ENCODE assay signal across 8 mouse cellular contexts in the genomic region with DNA sequence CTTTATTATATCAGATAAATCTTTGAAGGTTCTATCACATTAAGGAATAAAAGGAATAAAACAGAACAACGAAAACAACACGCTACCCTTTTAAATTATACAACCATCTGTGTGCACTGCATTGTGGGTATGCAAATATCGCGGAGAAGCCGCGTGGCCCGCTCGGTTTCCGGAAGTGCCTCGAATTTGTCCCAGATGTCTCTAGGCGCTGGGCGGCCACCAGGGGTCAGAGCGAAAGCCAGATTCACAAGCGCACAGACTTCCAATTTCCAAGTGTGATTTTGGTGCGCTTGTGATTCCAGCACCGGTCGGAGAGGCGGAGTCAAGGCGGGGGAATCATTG. TPM values are rescaled to one million over a fixed set of nuclear protein-coding genes. Genes with fewer than 3 reads are reported as not detected.
DNase-seq lines count a peak whose midpoint lies in the region; ATAC-seq and TF ChIP-seq lines count a peak whose summit lies in the region.

A gene (plus strand): TSS at position 229 of the 342 bp plus-strand sequence.

- H3K27me3 ChIP-seq in embryonic facial prominence, embryonic 14.5 days (replicated peaks; ENCODE audit: control insufficient read depth, insufficient read depth, low read length), result no peaks in the 10 kb centered on the region
- H3K27me3 ChIP-seq in limb, embryonic 14.5 days (ENCODE audit: control insufficient read depth, insufficient read depth, low read length), result no peaks in the 10 kb centered on the region
- H3K27me3 ChIP-seq in midbrain, postnatal 0 days (ENCODE audit: insufficient read depth, low read length), result no peaks in the 10 kb centered on the region
- no peaks in the 10 kb centered on the region for H3K27me3 ChIP-seq in stomach, embryonic 14.5 days (ENCODE audit: control insufficient read depth, insufficient read depth, low read length)

- H3K36me3 ChIP-seq in embryonic facial prominence, embryonic 14.5 days (ENCODE audit: control insufficient read depth, insufficient read depth, low read length), result no peaks in the 10 kb centered on the region
- H3K36me3 ChIP-seq in limb, embryonic 14.5 days (ENCODE audit: control insufficient read depth, insufficient read depth, low read length), result no peaks in the 10 kb centered on the region
- H3K36me3 ChIP-seq in midbrain, postnatal 0 days (ENCODE audit: insufficient read depth, low read length), result no peaks in the 10 kb centered on the region
- no peaks in the 10 kb centered on the region for H3K36me3 ChIP-seq in stomach, embryonic 14.5 days (ENCODE audit: control insufficient read depth, insufficient read depth, low read length)

- H3K4me2 ChIP-seq in embryonic facial prominence, embryonic 14.5 days (ENCODE audit: low read depth, low read length), result peak within 1 kb of the TSS; percentile 71
- peak within 1 kb of the TSS; percentile 56 for H3K4me2 ChIP-seq in limb, embryonic 14.5 days (replicated peaks; ENCODE audit: low read depth, low read length, severe bottlenecking)
- H3K4me2 ChIP-seq in midbrain, postnatal 0 days (ENCODE audit: low read depth, low read length, poor library complexity, severe bottlenecking), result peak within 1 kb of the TSS; percentile 73
- H3K4me2 ChIP-seq in stomach, embryonic 14.5 days (replicated peaks; ENCODE audit: low read depth, low read length), result peak within 1 kb of the TSS; percentile 50

- 0 out of 2 replicates have a peak, but pooled peaks cover 3% of the 10 kb centered on the region for H3K4me1 ChIP-seq in embryonic facial prominence, embryonic 14.5 days (ENCODE audit: control insufficient read depth, insufficient read depth, low read length)
- H3K4me1 ChIP-seq in limb, embryonic 14.5 days (ENCODE audit: control insufficient read depth, insufficient read depth, low read length), result peaks cover 4% of the 10 kb centered on the region; the same call in 1 of the 2 replicates
- H3K4me1 ChIP-seq in midbrain, postnatal 0 days (ENCODE audit: insufficient read depth, low read length), result no peaks in the 10 kb centered on the region
- 0 out of 2 replicates have a peak, but pooled peaks cover 3% of the 10 kb centered on the region for H3K4me1 ChIP-seq in stomach, embryonic 14.5 days (ENCODE audit: control insufficient read depth, insufficient read depth, low read length)

- TF ChIP-seq CTCF in midbrain, postnatal 0 days (IDR thresholded peaks at IDR 0.05), result peak; percentile 92

- peak within 1 kb of the TSS; percentile 86 for H3K9ac ChIP-seq in embryonic facial prominence, embryonic 14.5 days (ENCODE audit: low read depth, low read length)
- peak within 1 kb of the TSS; percentile 86 for H3K9ac ChIP-seq in limb, embryonic 14.5 days (ENCODE audit: low read depth, low read length, severe bottlenecking)
- peak within 1 kb of the TSS; percentile 72 for H3K9ac ChIP-seq in midbrain, postnatal 0 days (replicated peaks; ENCODE audit: low read length, poor library complexity, severe bottlenecking)
- peak within 1 kb of the TSS; percentile 43 for H3K9ac ChIP-seq in stomach, embryonic 14.5 days (replicated peaks; ENCODE audit: low read depth, low read length)

- H3K27ac ChIP-seq in embryonic facial prominence, embryonic 14.5 days (replicated peaks; ENCODE audit: low read depth, low read length), result peak within 1 kb of the TSS; percentile 93
- peak within 1 kb of the TSS; percentile 97 for H3K27ac ChIP-seq in limb, embryonic 14.5 days (replicated peaks; ENCODE audit: low read depth, low read length)
- peak within 1 kb of the TSS; percentile 92 for H3K27ac ChIP-seq in midbrain, postnatal 0 days (ENCODE audit: low read depth, low read length)
- H3K27ac ChIP-seq in stomach, embryonic 14.5 days (ENCODE audit: low read length), result peak within 1 kb of the TSS; percentile 93

- TF ChIP-seq POLR2A in limb, embryonic 14.5 days (IDR thresholded peaks at IDR 0.05; ENCODE audit: borderline replicate concordance, extremely low read depth, insufficient read depth, insufficient read length), result no peak

- peak within 1 kb of the TSS; percentile 53 for H3K4me3 ChIP-seq in embryonic facial prominence, embryonic 14.5 days (ENCODE audit: low read depth, low read length)
- peak within 1 kb of the TSS; percentile 66 for H3K4me3 ChIP-seq in limb, embryonic 14.5 days (replicated peaks; ENCODE audit: low read length)
- peak within 1 kb of the TSS; percentile 65 for H3K4me3 ChIP-seq in midbrain, postnatal 0 days (ENCODE audit: low read depth, low read length)
- peak within 1 kb of the TSS; percentile 47 for H3K4me3 ChIP-seq in stomach, embryonic 14.5 days (ENCODE audit: low read depth, low read length)

- no peaks in the 10 kb centered on the region for H3K9me3 ChIP-seq in embryonic facial prominence, embryonic 14.5 days (ENCODE audit: control insufficient read depth, low read length)
- H3K9me3 ChIP-seq in limb, embryonic 14.5 days (ENCODE audit: control insufficient read depth, low read length), result no peaks in the 10 kb centered on the region
- H3K9me3 ChIP-seq in midbrain, postnatal 0 days (ENCODE audit: low read length), result no peaks in the 10 kb centered on the region
- no peaks in the 10 kb centered on the region for H3K9me3 ChIP-seq in stomach, embryonic 14.5 days (ENCODE audit: control insufficient read depth, low read depth, low read length)

- DNase-seq in B cell, adult 2 months, result peak; percentile 94 to 95
- peak; percentile 74 to 88 for DNase-seq in adrenal gland, postnatal 4 days (ENCODE audit: low spot score in 2 of 2)
- DNase-seq in embryonic facial prominence, embryonic 14.5 days (ENCODE audit: low spot score), result peak; percentile 98
- DNase-seq in heart, adult 8-10 months (ENCODE audit: low spot score), result peak; percentile 96
- DNase-seq in kidney, adult 9 months, result peak; percentile 98
- DNase-seq in limb, embryonic 14.5 days (ENCODE audit: low spot score), result peak; percentile 95
- peak; percentile 96 for DNase-seq in midbrain, postnatal 0 days (ENCODE audit: low spot score)

- peak; percentile 91 for ATAC-seq in embryonic facial prominence, embryonic 14.5 days (ENCODE audit: low read depth)
- ATAC-seq in limb, embryonic 14.5 days (ENCODE audit: low FRiP score, low read depth), result peak; percentile 87
- peak; percentile 88 for ATAC-seq in midbrain, postnatal 0 days (ENCODE audit: low FRiP score)
- peak; percentile 85 for ATAC-seq in stomach, embryonic 14.5 days (ENCODE audit: insufficient number of reproducible peaks, insufficient read depth, low FRiP score, low read depth)

- under 1% methylated on average over 19 of the region's 19 CpGs for WGBS in embryonic facial prominence, embryonic 14.5 days
- under 1% methylated on average over 19 of the region's 19 CpGs for WGBS in limb, embryonic 14.5 days
- WGBS in midbrain, postnatal 0 days, result under 1% methylated on average over 19 of the region's 19 CpGs
- WGBS in stomach, embryonic 14.5 days, result 0% methylated on average over 19 of the region's 19 CpGs

RNA-seq across cellular contexts. Expression of the gene that starts here (rescaled TPM):
- total RNA-seq in adrenal gland, postnatal 4 days (2021), result 1 to 10 TPM; 8.5 to 9.1 TPM
- 13.8 TPM in 2 replicates for polyA plus RNA-seq in embryonic facial prominence, embryonic 14.5 days (2014; fragmentation: Nextera tagmentation; extraction: Ambion mirVana)
- total RNA-seq in heart, adult 8-10 months (2022), result 1 to 10 TPM; 1.8 to 2.8 (median 2.1) TPM
- polyA plus RNA-seq in limb, embryonic 14.5 days (2012; rRNA removed), result 8.5 and 10.8 TPM in 2 replicates
- polyA plus RNA-seq in limb, embryonic 14.5 days (2014; fragmentation: Nextera tagmentation; extraction: Ambion mirVana), result 14.5 and 16.8 TPM in 2 replicates
- 9.4 and 14.7 TPM in 2 replicates for total RNA-seq in midbrain, postnatal 0 days (2014; rRNA removed)
- polyA plus RNA-seq in midbrain, postnatal 0 days (2015; fragmentation: Nextera tagmentation; extraction: Ambion mirVana), result 22.1 and 22.2 TPM in 2 replicates
- 14.5 and 14.6 TPM in 2 replicates for polyA plus RNA-seq in stomach, embryonic 14.5 days (2014; fragmentation: Nextera tagmentation; extraction: Ambion mirVana)

Comparison
In these comparisons a context has a peak if more than half of its experiments do, and no peak if none do; other contexts are left out.
1. Peak in every context shown above with its lines: DNase-seq, ATAC-seq, H3K4me3 ChIP-seq and H3K27ac ChIP-seq.